Mouse (Mus musculus) G1E (cell line): ENCODE data around the gene Ccdc3.

Source experiments
- CTCF ChIP-seq: IDR thresholded peaks from 2 replicates; pipeline ENCODE4 v1.5.1; 2012; ENCODE audit warnings: low read depth, low read length, inconsistent platforms, mixed read lengths
- GATA1 ChIP-seq: IDR thresholded peaks from 2 replicates; pipeline ENCODE4 v1.6.1; 2012; ENCODE audit warnings: borderline replicate concordance, low read length, inconsistent platforms, mixed read lengths
- TAL1 ChIP-seq: conservative IDR thresholded peaks from 2 replicates; pipeline ENCODE4 v1.6.1; 2012; ENCODE audit warnings: low read depth, low read length, inconsistent platforms, mixed read lengths

DNA sequence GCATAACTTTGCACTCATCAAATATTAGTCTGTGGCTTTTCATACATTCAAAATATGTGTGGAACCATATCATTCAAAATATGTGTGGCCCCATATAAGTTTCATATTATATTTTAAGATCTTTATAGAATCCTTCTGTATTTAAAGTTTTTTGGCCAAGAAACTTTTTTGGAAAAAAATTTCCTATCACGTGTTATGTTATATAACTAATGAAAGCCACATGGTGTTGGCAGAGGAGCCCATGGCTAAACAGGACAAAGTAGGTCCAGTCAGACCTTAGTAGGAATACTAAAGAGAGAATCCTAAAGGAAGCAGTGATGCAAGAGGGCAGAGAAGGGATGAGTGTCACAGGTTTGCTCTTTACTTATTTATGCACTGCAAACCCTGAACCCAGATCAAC, 65.6 kb downstream of the Ccdc3 start:
- TF ChIP-seq CTCF (no peak), GATA1 (no peak), TAL1 (no peak)
